Mouse (Mus musculus) cerebellum, adult 2 months (tissue): ENCODE results near the gene Tpgs1. TPM values are rescaled to one million over a fixed set of nuclear protein-coding genes. Genes with fewer than 3 reads are reported as not detected.
"Not testable (repeated sequence)": the region's sequence is repeated elsewhere in the genome, so short reads cannot be mapped to it uniquely, and the experiment has no call there.

ENCODE experiments used
- DNase-seq, 2 experiments: peaks; one replicate each; pipeline ENCODE4 v3.0.0; 2021
- H3K27ac ChIP-seq: fragments of 200-500 bp; 2 replicates; pipeline ENCODE4 v1.5.1; 2012; ENCODE audit warnings: low read length, control low read depth, inconsistent platforms; ENCODE audit not compliant: insufficient read depth
- H3K27me3 ChIP-seq: fragments of 200-500 bp; 2 replicates; pipeline ENCODE4 v1.6.1; 2012; ENCODE audit warnings: inconsistent platforms, mild to moderate bottlenecking, low read length, moderate library complexity; ENCODE audit not compliant: control insufficient read depth, insufficient read depth
- H3K4me1 ChIP-seq: fragments of 200-500 bp; 2 replicates; pipeline ENCODE4 v1.6.1; 2011; ENCODE audit warnings: low read length; ENCODE audit not compliant: control insufficient read depth, insufficient read depth
- H3K4me3 ChIP-seq: fragments of 200-500 bp; replicated peaks from 2 replicates; pipeline ENCODE3; 2011; ENCODE audit warnings: mild to moderate bottlenecking, low read depth, low read length, control low read depth; ENCODE audit not compliant: insufficient read depth
- CTCF ChIP-seq: fragments of 200-500 bp; IDR thresholded peaks from 2 replicates; pipeline ENCODE4 v1.5.1; 2011; ENCODE audit warnings: low read depth, mild to moderate bottlenecking, control low read depth, low read length, moderate library complexity, borderline replicate concordance; ENCODE audit not compliant: insufficient read depth
- POLR2A ChIP-seq: fragments of 200-500 bp; IDR thresholded peaks from 2 replicates; pipeline ENCODE4 v1.6.1; 2011; ENCODE audit warnings: low read length, control low read depth, borderline replicate concordance; ENCODE audit not compliant: insufficient read depth
- WGBS: fragments of 180-500 bp; shearing (Covaris S2); methylation state at CpG from one replicate; pipeline ENCODE4 v1.1.7; 2018; 5-methylcytosine and 5-hydroxymethylcytosine counted together
- polyA plus RNA-seq: library from polyadenylated mRNA; depleted of rRNA; stranded (reverse); fragments of >200 nt; gene quantifications from 2 replicates; pipeline ENCODE4 v1.2.3, GENCODE M21; 2012

The Tpgs1 gene
- polyA plus RNA-seq, 1 experiment = 95.4 TPM

GRCm38 (mm10) chr10:79700676-79701075 is 31.5 kb downstream of the Tpgs1 start:
- H3K4me3 ChIP-seq = no peak overlapping the region
- H3K27ac ChIP-seq = no peak overlapping the region
- TF ChIP-seq CTCF (no peak), POLR2A (no peak)
- 72% methylated on average over 7 of the region's 7 CpGs for WGBS
- peaks cover 31% of the 10 kb centered on the region for H3K4me1 ChIP-seq
- no peak for DNase-seq
- H3K27me3 ChIP-seq = no peaks in the 10 kb centered on the region

- no peaks in the 10 kb centered on the region for H3K27me3 ChIP-seq
- H3K4me3 ChIP-seq = no peak overlapping the region
- WGBS = 81% methylated on average over 10 of the region's 10 CpGs
- TF ChIP-seq POLR2A (no peak), CTCF (no peak)
- H3K4me1 ChIP-seq = peaks cover 31% of the 10 kb centered on the region
- DNase-seq = no peak
- no peak overlapping the region for H3K27ac ChIP-seq
Measured at GRCm38 (mm10) chr10:79701443-79702129, 32.4 kb downstream of the Tpgs1 start.

- peaks cover 32% of the 10 kb centered on the region for H3K4me1 ChIP-seq
- DNase-seq, H3K27me3 ChIP-seq, H3K4me3 ChIP-seq, H3K27ac ChIP-seq: not testable (repeated sequence)
- WGBS = 86% methylated on average over 4 of the region's 4 CpGs
Measured at GRCm38 (mm10) chr10:79702970-79703369, 33.8 kb downstream of the Tpgs1 start.

- Histone ChIP-seq H3K4me1 (peaks cover 28% of the 10 kb centered on the region), H3K27me3 (no peaks in the 10 kb centered on the region), H3K4me3 (no peak overlapping the region), H3K27ac (no peak overlapping the region)
- DNase-seq = no peak
- TF ChIP-seq POLR2A (no peak), CTCF (no peak)
- 76% methylated on average over 10 of the region's 10 CpGs for WGBS
Measured at GRCm38 (mm10) chr10:79703541-79703940, 34.4 kb downstream of the Tpgs1 start.

GRCm38 (mm10) chr10:79704065-79704969 is 35.1 kb downstream of the Tpgs1 start, which contains the start of gene Bsg:
Bsg (plus strand) TSS chr10:79704491.
- WGBS = under 1% methylated on average over 63 of the region's 65 CpGs
- TF ChIP-seq CTCF = peak; percentile 57
- TF ChIP-seq POLR2A = peak; percentile 96
- H3K4me3 ChIP-seq = peak within 1 kb of the TSS; percentile 90
- peak; percentile 99 for DNase-seq
- peak within 1 kb of the TSS; percentile 96 for H3K27ac ChIP-seq
- H3K4me1 ChIP-seq = peaks cover 28% of the 10 kb centered on the region
- no peaks in the 10 kb centered on the region for H3K27me3 ChIP-seq

GRCm38 (mm10) chr10:79704970-79705360 is 35.8 kb downstream of the Tpgs1 start:
- TF ChIP-seq POLR2A = no peak
- no peak for TF ChIP-seq CTCF
- peaks cover 35% of the 10 kb centered on the region for H3K4me1 ChIP-seq
- H3K27ac ChIP-seq = peak overlapping the region; percentile 96
- no peak for DNase-seq
- peak overlapping the region; percentile 90 for H3K4me3 ChIP-seq
- H3K27me3 ChIP-seq = no peaks in the 10 kb centered on the region
- 2% methylated on average over 10 of the region's 10 CpGs for WGBS

- Histone ChIP-seq H3K4me3 (peak overlapping the region; percentile 90), H3K4me1 (peaks cover 36% of the 10 kb centered on the region), H3K27me3 (no peaks in the 10 kb centered on the region), H3K27ac (peak overlapping the region; percentile 96)
- DNase-seq = no peak
- TF ChIP-seq POLR2A (no peak), CTCF (no peak)
- WGBS = 33% methylated on average over 5 of the region's 5 CpGs
Measured at GRCm38 (mm10) chr10:79705951-79706350, 36.8 kb downstream of the Tpgs1 start.
